Mouse (Mus musculus) embryonic fibroblast, embryonic 13.5 days (primary cell): ENCODE results near the gene Rdh19.

Source experiments
- CTCF ChIP-seq: IDR thresholded peaks from 2 replicates; pipeline ENCODE4 v1.5.1; 2011; ENCODE audit warnings: mild to moderate bottlenecking, control low read depth, low read length, moderate library complexity, borderline replicate concordance; ENCODE audit not compliant: insufficient read depth
- POLR2A ChIP-seq: IDR thresholded peaks from 2 replicates; pipeline ENCODE4 v1.6.1; 2011; ENCODE audit warnings: low read depth, mild to moderate bottlenecking, control low read depth, low read length, moderate library complexity

- TF ChIP-seq CTCF (no peak), POLR2A (no peak)
Observed at GRCm38 (mm10) chr10:127835292-127835691, 14.4 kb upstream of the Rdh19 start.
